Mouse (Mus musculus): ENCODE results near the gene Zswim4. TPM values are rescaled to one million over a fixed set of nuclear protein-coding genes. Genes with fewer than 3 reads are reported as not detected.

Gene Zswim4
- total RNA-seq, 2 experiments from 2014 or later, result 40.1 to 47.6 TPM

GRCm38 (mm10) chr8:84230735-84231134 is 6.1 kb downstream of the Zswim4 start:
- no peak for DNase-seq

DNA sequence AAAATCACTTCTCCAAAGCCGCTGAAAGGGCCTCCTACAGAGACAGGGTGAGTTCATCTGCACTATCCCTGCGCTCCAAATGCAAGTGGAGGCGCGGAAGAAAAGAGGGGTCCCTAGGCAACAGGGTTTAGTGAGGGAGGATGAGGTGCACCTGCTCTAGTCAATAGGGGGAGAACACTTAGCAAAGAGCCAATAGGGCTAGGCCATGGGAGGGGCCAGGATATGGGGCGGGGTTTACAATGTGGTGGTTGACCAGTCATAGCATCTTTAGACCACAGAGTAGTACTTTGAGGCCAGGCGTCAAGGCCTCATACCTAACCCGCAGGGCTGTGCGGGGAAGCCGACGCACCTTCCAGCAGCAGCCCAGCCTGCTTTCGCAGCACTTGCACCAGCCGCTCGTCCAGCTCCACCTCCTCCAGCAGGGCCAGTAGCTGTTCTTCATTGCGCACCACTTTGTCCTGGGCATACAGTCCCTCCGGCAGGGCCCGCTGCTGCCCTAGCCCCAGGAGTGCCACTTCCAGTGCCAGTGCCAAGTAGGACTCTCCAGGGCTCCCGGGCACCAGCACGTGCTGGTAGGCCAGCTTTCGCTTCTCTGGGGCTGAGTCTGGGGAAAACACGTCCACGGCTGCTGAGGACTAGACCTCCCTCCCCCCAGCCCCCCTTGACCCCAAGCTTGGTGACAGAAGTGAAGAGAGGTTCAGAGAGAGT is 13.4 kb downstream of the Zswim4 start:
- DNase-seq, result peak in 1 of 2 experiments; percentile 57

GRCm38 (mm10) chr8:84222566-84223165 is 14.2 kb downstream of the Zswim4 start:
- DNase-seq, result no peak

GRCm38 (mm10) chr8:84220105-84220504 is 16.8 kb downstream of the Zswim4 start:
- no peak for DNase-seq

GRCm38 (mm10) chr8:84218143-84218542 is 18.7 kb downstream of the Zswim4 start:
- no peak for DNase-seq

- no peak for DNase-seq
Observed at GRCm38 (mm10) chr8:84217206-84217605, 19.6 kb downstream of the Zswim4 start.

DNA sequence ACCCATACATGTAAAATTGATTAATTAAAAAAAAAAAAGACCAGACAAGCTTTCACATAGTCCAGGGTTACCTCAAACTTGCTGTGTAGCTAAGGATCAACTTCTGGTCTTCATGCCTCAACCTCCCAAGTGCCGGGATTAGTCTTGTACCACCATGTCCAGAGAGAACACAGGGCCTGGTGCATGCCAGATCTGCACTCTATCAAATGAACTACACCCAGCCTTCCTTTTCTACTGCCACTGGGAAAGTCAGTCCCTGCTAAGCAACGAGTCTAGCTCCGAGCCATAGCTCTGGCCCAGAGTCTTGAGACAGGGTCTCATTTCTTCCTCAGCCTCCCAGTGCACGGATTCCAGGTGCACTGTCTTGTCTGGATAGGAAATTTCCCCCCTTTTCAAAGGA is 23.6 kb downstream of the Zswim4 start:
- no peak for DNase-seq

- no peak for DNase-seq
Observed at GRCm38 (mm10) chr8:84211881-84212563, 24.8 kb downstream of the Zswim4 start.

- no peak for DNase-seq
Observed at GRCm38 (mm10) chr8:84211202-84211601, 25.7 kb downstream of the Zswim4 start.

GRCm38 (mm10) chr8:84210167-84210791 is 26.6 kb downstream of the Zswim4 start:
- peak; percentile 84 to 89 for DNase-seq

DNA sequence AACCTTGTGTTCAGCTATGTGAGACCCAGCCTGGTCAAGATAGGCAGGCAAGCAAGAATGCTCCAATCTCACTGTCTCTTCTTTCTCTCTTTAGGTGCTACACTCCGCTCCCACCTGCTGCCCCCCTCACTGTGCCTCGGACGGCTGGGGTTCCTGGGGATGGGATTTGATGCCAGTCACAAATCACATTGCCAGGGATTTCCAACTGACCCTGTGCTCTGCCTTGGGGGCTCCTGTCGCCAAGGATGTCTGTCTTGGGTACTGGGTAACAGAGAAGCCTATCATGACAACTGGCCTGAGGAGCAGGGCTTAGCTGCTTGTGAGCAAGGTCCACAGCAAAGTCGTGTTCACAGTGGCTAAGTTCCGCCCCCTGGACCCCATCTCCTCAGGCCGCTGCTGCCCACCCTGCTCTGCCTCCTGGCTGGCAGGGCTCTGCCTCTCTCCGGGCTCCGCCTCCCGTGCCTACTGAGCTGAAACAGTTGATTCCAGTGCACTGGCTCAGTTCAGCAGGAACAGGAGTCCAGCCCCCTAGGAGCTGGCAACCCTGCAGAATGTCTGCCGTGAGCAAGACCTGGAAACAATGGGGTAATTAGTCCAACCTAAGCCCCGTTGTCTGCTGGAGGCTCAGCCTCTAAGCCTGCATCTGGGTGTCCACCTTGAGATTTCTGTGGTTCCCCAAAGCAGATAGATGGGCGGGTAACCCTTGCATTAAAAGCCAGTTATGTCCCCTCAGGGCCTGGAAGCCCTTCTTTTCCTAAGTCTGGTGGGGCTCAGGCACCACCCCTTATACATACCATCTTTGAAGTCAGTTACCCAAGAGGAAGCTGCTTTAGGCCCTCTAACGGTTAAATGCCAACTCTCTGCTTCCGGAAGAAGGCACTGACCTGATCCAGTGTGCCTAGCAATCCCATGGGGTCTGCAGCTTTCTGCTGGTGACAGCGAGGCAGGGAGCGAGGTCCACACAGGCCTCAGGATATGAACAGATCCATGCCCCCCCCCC is 28.2 kb downstream of the Zswim4 start:
- no peak for DNase-seq

GRCm38 (mm10) chr8:84207811-84208210 is 29.0 kb downstream of the Zswim4 start:
- DNase-seq, result peak; percentile 62 to 71

- no peak for DNase-seq
Observed at GRCm38 (mm10) chr8:84206666-84207065, 30.2 kb downstream of the Zswim4 start.

DNA sequence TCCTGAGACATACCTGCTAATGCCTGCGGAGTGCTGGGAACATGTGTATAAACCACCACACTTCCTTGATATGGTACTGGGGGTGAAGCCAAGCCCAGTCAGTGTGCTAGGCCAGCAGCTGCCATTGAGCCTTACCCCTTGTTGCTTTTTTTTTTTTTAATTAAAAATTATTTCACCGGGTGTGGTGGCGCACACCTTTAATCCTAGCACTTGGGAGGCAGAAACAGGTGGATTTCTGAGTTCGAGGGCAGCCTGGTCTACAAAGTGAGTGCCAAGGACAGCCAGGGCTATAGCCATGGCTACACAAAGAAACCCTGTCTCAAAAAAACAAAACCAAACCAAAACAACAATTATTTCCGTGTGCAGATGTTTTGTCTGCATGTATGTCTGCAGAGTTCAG is 31.8 kb downstream of the Zswim4 start:
- DNase-seq, result no peak

- DNase-seq, result peak; percentile 84 to 86
Observed at GRCm38 (mm10) chr8:84203975-84204772, 32.7 kb downstream of the Zswim4 start.

DNA sequence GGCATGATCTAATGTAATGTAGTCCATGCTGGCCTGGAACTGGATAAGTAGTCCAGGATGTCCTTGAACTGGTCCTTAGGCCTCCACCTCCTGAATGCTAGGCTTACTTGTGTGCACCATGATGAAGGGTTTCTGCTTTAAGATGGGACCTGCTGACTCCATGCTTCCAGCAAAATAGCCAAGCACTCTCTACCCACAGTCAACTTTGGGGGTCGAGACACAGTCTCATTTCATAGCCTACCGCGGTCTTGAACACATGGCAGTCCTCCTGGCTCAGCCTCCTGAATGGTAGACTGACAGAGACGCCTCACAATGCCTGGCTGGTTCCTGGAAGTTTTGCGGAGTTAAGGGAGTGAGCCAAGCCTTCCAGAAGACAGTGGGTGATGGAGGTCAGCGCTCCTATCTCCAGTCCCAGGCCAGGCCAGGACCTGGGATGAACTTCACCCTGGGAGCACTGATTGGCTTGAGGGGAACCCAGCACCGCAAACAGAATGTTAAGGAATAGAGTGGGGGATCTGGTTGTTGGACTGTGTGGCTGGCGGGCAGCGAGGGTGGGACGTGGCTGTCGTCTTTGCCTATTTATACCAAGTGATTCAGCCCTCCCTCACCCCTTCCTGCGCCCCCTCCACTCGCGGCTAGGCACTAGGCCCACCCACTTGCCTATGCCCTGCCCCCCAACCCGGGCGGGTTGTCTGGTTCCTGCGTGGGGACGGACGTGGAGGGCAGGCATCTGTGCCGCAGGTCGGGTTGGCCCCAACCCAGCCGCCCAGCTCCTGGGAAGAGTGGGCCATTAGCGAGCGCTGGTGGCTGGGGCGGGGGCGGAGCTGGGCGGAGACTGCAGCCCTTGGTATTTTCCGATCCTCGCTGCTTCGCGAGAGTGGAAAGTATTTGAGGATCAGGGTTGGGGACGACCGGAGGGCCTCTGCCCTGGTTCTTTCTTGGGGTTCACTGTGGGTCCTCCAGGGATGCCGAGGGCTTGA is 33.6 kb downstream of the Zswim4 start:
- peak; percentile 93 to 95 for DNase-seq

DNA sequence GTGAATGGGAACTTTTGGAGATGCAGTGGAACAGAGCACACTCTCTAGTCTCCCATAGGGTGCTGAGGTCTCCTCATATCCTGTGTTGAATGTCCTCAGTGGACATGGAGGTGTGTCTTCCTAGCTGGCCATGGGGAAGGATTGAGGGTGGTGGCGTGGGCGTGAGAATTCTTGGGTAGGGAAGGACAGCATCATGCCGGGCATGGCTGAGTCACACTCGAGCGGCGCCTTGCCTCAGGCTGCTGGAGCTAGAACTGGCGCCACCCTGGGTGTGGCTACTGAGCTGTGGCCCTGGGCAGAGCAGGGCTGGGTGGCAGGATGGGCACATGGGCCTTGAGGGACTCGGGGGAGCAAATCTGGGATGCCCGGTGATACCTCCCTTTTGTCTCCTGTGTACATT is 34.4 kb downstream of the Zswim4 start:
- peak; percentile 84 to 88 for DNase-seq

- peak; percentile 91 to 93 for DNase-seq
Observed at GRCm38 (mm10) chr8:84201545-84202245, 35.2 kb downstream of the Zswim4 start.

All from adrenal gland, postnatal 36 days (tissue).